In the genomic region with DNA sequence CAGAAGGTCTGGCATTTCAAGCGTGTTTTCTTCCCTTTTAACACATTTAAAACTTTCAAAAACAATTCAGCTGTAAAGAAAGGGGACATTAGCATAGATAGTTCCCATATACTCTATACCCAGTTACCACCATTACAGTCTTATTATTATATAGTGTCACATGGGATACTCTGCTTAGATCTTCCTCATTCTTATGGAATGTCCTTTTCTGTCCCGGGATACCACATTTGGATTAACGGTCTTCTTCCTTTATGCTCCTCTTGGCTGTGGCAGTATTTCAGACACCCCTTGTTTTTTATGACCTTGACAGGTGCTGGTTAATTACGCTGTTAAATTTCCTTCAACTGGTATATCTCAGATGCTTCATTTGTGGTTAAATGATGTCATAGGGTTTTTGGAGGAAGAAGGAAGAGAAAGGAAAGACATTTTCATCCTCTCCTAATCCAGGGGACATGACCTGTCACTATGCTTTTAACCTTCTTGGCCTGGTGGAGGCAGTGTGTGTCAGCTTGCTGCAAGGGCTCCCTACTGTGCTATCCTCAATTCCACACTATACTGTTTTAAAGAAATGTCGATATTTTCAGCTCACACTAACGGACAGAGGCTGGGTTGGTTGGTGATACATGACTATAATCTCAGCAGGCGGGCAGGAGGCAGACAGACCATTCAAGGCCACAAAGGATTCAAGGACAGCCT, we compare ENCODE assay signal across 8 mouse cellular contexts. TPM values are rescaled to one million over a fixed set of nuclear protein-coding genes. Genes with fewer than 3 reads are reported as not detected.
DNase-seq lines count a peak whose midpoint lies in the region; ATAC-seq and TF ChIP-seq lines count a peak whose summit lies in the region.

No protein-coding gene starts in this region.

- no peak overlapping the region for H3K4me3 ChIP-seq in kidney, postnatal 0 days (replicated peaks; ENCODE audit: low read depth, low read length)
- no peak overlapping the region for H3K4me3 ChIP-seq in forebrain, embryonic 16.5 days (replicated peaks; ENCODE audit: low read length)
- peak overlapping the region; percentile 79 for H3K4me3 ChIP-seq in midbrain, embryonic 15.5 days

- no peaks in the 10 kb centered on the region for H3K36me3 ChIP-seq in kidney, postnatal 0 days (ENCODE audit: insufficient read depth, low read length)
- no peaks in the 10 kb centered on the region for H3K36me3 ChIP-seq in forebrain, embryonic 16.5 days (ENCODE audit: control insufficient read depth, insufficient read depth)
- no peaks in the 10 kb centered on the region for H3K36me3 ChIP-seq in midbrain, embryonic 15.5 days (replicated peaks)

- H3K27me3 ChIP-seq in kidney, postnatal 0 days (ENCODE audit: insufficient read depth, low read length), result no peaks in the 10 kb centered on the region
- H3K27me3 ChIP-seq in forebrain, embryonic 16.5 days (replicated peaks; ENCODE audit: control insufficient read depth, insufficient read depth, low read length), result no peaks in the 10 kb centered on the region
- H3K27me3 ChIP-seq in midbrain, embryonic 15.5 days (replicated peaks), result no peaks in the 10 kb centered on the region

- TF ChIP-seq CTCF in kidney, postnatal 0 days (IDR thresholded peaks at IDR 0.05; ENCODE audit: low read depth), result peak; percentile 46

- no peak for ATAC-seq in kidney, postnatal 0 days (replicated peaks; ENCODE audit: low FRiP score, low read depth)
- ATAC-seq in forebrain, embryonic 16.5 days, result no peak
- no peak for ATAC-seq in midbrain, embryonic 15.5 days (replicated peaks)

- H3K4me1 ChIP-seq in kidney, postnatal 0 days (replicated peaks; ENCODE audit: insufficient read depth, low read length), result peaks cover 10% of the 10 kb centered on the region; the same call in 1 of the 2 replicates
- H3K4me1 ChIP-seq in forebrain, embryonic 16.5 days (replicated peaks; ENCODE audit: control insufficient read depth, insufficient read depth, low read length), result peaks cover 17% of the 10 kb centered on the region
- H3K4me1 ChIP-seq in midbrain, embryonic 15.5 days, result peaks cover 24% of the 10 kb centered on the region

- no peak overlapping the region for H3K9ac ChIP-seq in kidney, postnatal 0 days (ENCODE audit: low read depth, low read length)
- H3K9ac ChIP-seq in forebrain, embryonic 16.5 days (replicated peaks; ENCODE audit: low read depth, low read length), result no peak overlapping the region
- H3K9ac ChIP-seq in midbrain, embryonic 15.5 days, result no peak overlapping the region

- no peak for DNase-seq in kidney, postnatal 0 days (ENCODE audit: low spot score)
- no peak for DNase-seq in kidney, adult 9 months
- DNase-seq in Muller cell, postnatal 12 days (ENCODE audit: inconsistent ontology term), result peak; percentile 12
- no peak for DNase-seq in ovary, adult 18-20 months (ENCODE audit: low spot score)
- no peak for DNase-seq in adrenal gland, adult 8-10 months
- no peak for DNase-seq in gastrocnemius, postnatal 4 days (ENCODE audit: low spot score in 2 of 2)

- 47% methylated on average over 7 of the region's 7 CpGs for WGBS in kidney, postnatal 0 days
- WGBS in forebrain, embryonic 16.5 days, result 38% methylated on average over 7 of the region's 7 CpGs
- WGBS in midbrain, embryonic 15.5 days, result 36% methylated on average over 7 of the region's 7 CpGs

- no peak overlapping the region for H3K27ac ChIP-seq in kidney, postnatal 0 days
- no peak overlapping the region for H3K27ac ChIP-seq in forebrain, embryonic 16.5 days (ENCODE audit: low read length)
- H3K27ac ChIP-seq in midbrain, embryonic 15.5 days, result no peak overlapping the region

- no peaks in the 10 kb centered on the region for H3K9me3 ChIP-seq in kidney, postnatal 0 days (replicated peaks; ENCODE audit: low read length)
- H3K9me3 ChIP-seq in forebrain, embryonic 16.5 days (ENCODE audit: control insufficient read depth, low read length), result no peaks in the 10 kb centered on the region
- H3K9me3 ChIP-seq in midbrain, embryonic 15.5 days, result no peaks in the 10 kb centered on the region

- H3K4me2 ChIP-seq in kidney, postnatal 0 days (ENCODE audit: low read length), result no peak overlapping the region
- peak overlapping the region; percentile 99 for H3K4me2 ChIP-seq in forebrain, embryonic 16.5 days (ENCODE audit: low read length)
- peak overlapping the region; percentile 98 for H3K4me2 ChIP-seq in midbrain, embryonic 15.5 days

RNA-seq across cellular contexts. Expression of a gene that starts 2.3 kb away (rescaled TPM):
- polyA plus RNA-seq in kidney, postnatal 0 days (2015; fragmentation: Nextera tagmentation; extraction: Ambion mirVana), result 7.1 and 8.3 TPM in 2 replicates
- polyA plus RNA-seq in forebrain, embryonic 16.5 days (2015; fragmentation: Nextera tagmentation; extraction: Ambion mirVana), result 15.8 and 18.0 TPM in 2 replicates
- polyA plus RNA-seq in midbrain, embryonic 15.5 days (2015; fragmentation: Nextera tagmentation; extraction: Ambion mirVana), result 22.8 and 23.1 TPM in 2 replicates
- 10 to 100 TPM in 3 of 4 experiments, 1 to 10 TPM in 1; 10.0 to 22.1 (median 17.4) TPM for total RNA-seq in adrenal gland, adult 8-10 months (2022)
- total RNA-seq in gastrocnemius, postnatal 4 days (2021), result 10 to 100 TPM; 31.7 TPM

RNA-seq across cellular contexts. Expression of a gene that starts 40.7 kb away (rescaled TPM):
- 45.5 and 46.3 TPM in 2 replicates for polyA plus RNA-seq in kidney, postnatal 0 days (2015; fragmentation: Nextera tagmentation; extraction: Ambion mirVana)
- polyA plus RNA-seq in forebrain, embryonic 16.5 days (2015; fragmentation: Nextera tagmentation; extraction: Ambion mirVana), result 32.5 and 34.2 TPM in 2 replicates
- 36.4 and 37.4 TPM in 2 replicates for polyA plus RNA-seq in midbrain, embryonic 15.5 days (2015; fragmentation: Nextera tagmentation; extraction: Ambion mirVana)
- total RNA-seq in adrenal gland, adult 8-10 months (2022), result 10 to 100 TPM; 37.0 to 43.3 (median 40.7) TPM
- 10 to 100 TPM; 26.7 to 30.2 TPM for total RNA-seq in gastrocnemius, postnatal 4 days (2021)

RNA-seq across cellular contexts. Expression of a gene that starts 58.5 kb away (rescaled TPM):
- 24.6 and 26.2 TPM in 2 replicates for polyA plus RNA-seq in kidney, postnatal 0 days (2015; fragmentation: Nextera tagmentation; extraction: Ambion mirVana)
- polyA plus RNA-seq in forebrain, embryonic 16.5 days (2015; fragmentation: Nextera tagmentation; extraction: Ambion mirVana), result 26.7 and 33.0 TPM in 2 replicates
- 17.5 and 18.7 TPM in 2 replicates for polyA plus RNA-seq in midbrain, embryonic 15.5 days (2015; fragmentation: Nextera tagmentation; extraction: Ambion mirVana)
- total RNA-seq in adrenal gland, adult 8-10 months (2022), result 10 to 100 TPM; 36.5 to 38.9 (median 37.6) TPM
- total RNA-seq in gastrocnemius, postnatal 4 days (2021), result 10 to 100 TPM; 42.0 to 46.9 TPM

RNA-seq across cellular contexts. Expression of a gene that starts 59.2 kb away (rescaled TPM):
- 1,513 and 1,607 TPM in 2 replicates for polyA plus RNA-seq in kidney, postnatal 0 days (2015; fragmentation: Nextera tagmentation; extraction: Ambion mirVana)
- 635 and 648 TPM in 2 replicates for polyA plus RNA-seq in forebrain, embryonic 16.5 days (2015; fragmentation: Nextera tagmentation; extraction: Ambion mirVana)
- polyA plus RNA-seq in midbrain, embryonic 15.5 days (2015; fragmentation: Nextera tagmentation; extraction: Ambion mirVana), result 708 and 715 TPM in 2 replicates
- 100 to 1,000 TPM; 360 to 502 (median 410) TPM for total RNA-seq in adrenal gland, adult 8-10 months (2022)
- 100 to 1,000 TPM; 769 to 817 TPM for total RNA-seq in gastrocnemius, postnatal 4 days (2021)
